Mouse (Mus musculus): ENCODE measurements around the gene Lrsam1.

The Lrsam1 gene

DNA sequence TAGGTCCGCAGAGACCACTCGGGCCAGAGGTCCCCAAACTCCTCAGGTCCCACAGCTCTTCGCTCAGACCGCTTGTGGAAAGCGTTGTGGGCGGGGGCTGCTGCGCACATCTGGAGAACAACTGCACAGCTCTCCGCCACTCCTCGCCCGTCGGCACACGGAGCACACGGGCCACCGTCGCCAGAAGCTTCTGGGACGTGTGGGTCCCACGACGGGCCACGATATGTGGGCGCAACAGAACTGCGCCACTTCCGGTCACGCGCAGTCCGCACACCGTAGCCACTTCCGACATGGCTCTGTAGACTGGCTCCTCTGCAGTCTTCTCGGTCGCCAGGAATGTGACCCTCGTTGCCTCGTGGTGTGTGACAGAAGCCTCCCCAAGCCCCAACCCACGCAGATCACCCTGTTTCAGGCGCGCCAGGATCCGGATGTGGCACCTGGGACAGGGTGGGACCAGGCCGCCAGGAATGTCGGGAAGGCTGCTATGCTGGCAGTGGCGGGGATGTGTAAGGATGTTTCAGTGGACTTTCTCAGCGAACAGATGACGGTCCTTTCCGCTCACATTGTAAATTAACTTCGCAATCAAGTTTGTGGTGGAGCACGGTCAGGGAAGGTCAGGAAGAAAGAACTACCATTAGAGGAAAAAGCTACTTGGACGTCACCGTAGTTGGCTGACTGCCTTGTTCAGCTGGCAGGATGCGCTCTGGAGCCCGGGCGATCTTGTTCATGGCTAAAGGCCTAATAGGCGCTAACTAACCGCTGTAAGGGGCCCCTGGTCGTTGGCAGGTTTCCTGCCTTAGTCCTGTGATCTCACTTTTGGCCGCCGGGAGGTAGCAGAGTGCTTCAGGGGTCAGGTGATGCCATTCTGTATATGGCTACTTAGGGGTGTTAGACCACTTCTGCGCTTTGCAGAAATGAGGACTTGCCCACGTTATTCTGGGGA lies 5.5 kb upstream of the Lrsam1 start:
- peak; percentile 81 for DNase-seq (ENCODE audit: low spot score)

DNA sequence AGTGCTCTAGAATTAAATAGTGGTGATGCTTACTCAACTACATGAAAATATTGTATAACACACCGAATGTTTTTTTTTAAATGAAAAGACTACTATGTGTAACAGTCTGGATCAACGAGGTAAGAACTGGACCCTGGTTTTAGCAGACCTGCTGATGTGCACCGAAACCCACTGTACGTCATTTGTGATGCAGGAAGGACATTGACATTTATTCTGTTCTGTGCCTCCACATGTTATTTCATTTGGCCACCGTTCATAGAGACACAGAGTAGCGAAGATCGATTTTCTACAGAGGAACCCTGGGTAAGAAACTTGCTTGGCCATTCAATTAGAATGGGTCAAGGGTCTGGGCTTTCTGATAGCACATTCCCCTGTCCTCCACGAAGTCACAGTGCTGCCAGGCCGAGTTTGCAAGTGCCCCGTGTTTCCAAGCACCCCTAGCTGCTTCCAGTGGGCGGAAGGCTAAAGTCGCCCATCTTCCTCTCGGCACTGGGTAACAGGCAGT lies 4.8 kb upstream of the Lrsam1 start:
- DNase-seq (ENCODE audit: low spot score), result no peak

DNA sequence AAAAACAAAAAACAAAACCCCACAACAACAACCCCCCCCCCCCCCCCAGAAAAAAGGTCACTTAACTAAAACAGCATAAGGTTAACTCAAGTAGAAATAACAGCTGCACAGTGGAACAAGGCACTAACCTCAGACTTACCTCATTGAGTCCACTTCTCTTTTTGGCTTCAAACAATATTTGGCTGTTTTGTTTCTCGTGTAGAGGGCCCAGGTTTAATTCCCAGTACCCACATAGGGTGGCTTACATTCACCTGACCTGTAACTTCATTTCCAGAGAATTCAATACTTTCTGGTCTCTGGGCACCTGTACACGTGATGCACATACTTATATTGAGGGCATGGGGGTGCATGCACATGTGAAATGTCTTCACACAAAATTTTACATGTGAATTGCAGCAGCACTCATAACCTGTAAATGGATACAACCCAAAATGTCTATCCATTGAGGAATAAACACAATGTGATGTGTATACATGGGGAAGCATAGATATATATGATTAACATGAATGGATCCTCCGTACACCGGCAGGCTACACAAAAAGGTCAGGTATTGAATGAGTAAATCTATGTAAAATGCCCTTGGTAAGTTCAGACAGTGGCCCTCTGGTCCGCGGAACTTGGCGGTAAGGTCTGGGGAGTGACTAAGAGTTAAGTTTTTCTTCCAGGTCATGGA lies 4.2 kb upstream of the Lrsam1 start:
- no peak for DNase-seq (ENCODE audit: low spot score)

DNA sequence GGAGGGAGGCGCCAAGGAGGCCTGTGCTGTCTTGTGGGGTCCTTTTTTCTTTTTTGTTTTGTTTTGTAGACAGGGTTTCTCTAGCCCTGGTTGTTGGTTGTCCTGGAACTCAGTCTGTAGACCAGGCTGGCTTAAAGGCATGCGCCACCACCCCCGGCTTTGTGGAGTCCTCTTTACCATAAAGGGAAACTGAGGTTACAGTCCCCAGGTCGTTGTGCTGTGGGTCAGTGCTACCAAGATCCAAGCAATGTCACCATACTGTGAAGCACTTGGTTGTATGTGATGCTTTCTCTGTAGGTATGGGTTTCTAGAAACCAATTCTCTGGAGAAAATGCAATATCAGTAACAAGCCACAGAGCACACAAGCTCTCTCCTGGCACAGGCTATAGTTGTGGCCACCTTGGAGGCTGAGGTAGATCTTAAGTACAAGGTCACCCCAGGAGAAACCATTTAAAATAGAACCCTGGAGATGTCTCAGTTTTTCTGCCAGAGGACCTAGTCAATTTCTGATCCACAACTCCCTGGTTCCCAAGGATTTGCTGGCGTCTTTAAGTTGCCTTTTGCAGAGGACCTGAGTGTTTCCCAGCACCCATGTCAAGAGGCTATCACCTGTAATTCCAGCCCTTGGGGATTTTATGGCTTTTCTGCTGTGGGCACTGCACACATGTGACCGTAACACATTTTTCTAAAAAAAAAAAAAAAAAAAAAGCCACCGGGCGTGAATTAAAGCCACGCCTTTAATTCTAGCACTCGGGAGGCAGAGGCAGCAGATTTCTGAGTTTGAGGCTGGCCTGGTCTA lies 3.4 kb upstream of the Lrsam1 start:
- no peak for DNase-seq (ENCODE audit: low spot score)

DNA sequence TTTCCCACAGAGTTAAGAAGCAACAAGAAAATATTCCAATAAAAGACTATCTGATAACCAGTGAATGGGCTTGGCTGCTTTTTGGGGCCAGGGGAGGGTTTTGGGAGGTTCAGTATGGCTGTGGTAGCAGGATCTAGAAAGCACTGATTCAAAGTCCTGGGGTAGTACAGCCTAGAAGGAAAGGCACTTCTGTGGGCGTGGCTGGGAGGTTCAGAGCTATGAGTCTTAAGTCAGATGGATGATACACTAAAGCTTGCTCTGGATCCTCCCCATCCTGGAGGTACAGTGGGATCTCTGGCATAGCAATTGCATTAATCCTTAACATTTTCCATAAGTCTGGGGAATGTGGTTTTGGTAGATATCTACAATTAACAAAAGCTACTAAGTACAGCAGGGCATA lies 2.6 kb upstream of the Lrsam1 start:
- DNase-seq (ENCODE audit: low spot score), result no peak

DNA sequence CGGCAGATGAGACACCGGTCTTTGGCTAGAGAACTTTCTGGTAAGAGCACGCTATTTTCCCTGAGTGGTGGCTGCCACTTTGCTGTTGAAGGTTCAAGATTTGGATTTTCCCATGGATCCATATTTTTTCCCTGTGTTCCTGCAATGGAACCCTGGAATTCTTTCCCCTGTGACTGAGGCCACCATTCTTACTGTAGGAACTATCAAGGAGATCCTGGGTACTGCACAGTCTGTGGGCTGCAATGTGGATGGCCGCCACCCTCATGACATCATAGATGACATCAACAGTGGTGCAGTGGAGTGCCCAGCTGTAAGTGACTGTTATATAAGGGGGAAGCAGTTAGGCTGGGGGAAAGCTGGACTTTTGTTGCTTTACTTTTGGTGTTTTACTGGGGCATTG lies 2.1 kb upstream of the Lrsam1 start:
- DNase-seq (ENCODE audit: low spot score), result no peak

DNA sequence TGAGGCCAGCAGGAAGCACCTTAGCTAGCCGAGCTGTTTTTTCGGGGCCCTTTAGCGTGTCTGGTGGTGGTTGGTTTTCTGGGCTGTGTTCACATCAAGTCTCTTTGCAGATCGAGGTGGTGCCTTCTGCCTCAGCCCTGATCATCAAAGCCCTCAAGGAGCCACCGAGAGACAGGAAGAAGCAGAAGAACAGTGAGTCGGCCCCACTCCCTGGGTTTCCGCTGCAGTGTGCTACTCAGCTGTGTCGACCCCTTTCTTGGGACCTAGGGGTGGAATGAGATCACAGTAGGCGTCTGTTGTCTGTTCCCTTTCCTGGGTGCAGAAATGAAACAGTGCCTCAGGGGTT lies 1.4 kb upstream of the Lrsam1 start:
- DNase-seq (ENCODE audit: low spot score), result no peak

DNA sequence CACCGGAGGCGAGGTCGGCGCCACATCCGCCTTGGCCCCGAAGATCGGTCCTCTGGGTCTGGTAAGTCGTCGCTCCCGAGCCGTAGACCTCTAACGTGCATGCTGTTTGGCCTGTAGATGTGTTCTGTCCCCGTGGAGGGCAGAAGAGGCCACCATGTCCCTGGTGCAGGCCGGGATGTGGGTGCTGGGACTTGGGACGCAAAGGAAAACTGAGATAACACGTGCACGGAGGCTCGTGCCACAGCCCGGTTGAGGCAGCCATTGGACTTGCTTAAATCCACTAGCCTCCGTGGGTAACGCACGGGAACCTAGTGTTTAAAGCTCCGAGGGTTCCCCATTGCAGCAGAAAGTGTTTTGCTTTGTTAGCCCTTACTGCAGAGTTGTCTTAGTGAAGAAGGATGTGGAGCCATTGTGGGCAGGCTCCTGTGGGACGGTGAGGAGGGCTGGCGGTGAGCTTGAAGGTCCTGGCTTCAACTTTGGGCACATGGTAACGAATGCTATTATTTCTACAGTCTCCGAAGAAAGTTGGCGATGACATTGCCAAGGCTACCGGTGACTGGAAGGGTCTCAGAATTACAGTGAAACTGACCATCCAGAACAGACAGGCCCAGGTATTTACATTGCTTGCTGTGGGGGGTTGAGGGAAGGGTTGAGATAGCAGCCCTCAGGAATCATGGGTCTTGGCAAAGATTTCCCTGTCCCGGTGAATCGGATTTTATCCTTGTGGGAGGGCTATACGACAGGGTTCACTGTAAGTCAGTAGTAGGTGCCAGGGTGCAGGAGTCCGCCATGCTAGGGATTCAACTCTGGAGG lies 854 bp upstream of the Lrsam1 start:
- no peak for DNase-seq (ENCODE audit: low spot score)

DNA sequence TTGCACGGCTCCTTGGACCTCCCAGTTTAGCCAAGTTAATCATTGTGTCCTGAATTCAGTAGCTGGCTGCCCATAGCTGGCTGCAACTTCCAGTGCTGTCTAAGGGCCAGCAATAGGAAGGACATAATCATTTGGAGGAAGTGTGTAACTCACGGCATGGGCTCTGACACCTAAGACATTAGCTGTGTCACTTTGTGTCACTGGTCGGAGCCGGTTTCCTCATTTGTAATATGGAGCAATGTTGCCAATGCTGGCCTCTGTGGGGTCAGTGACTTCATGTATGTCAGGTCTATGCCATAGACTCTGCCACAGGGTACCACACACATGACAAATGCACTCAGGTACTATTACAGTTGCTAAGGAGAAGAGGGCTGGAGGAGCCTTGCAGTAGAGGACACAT lies 1.1 kb downstream of the Lrsam1 start:
- no peak for DNase-seq (ENCODE audit: low spot score)

DNA sequence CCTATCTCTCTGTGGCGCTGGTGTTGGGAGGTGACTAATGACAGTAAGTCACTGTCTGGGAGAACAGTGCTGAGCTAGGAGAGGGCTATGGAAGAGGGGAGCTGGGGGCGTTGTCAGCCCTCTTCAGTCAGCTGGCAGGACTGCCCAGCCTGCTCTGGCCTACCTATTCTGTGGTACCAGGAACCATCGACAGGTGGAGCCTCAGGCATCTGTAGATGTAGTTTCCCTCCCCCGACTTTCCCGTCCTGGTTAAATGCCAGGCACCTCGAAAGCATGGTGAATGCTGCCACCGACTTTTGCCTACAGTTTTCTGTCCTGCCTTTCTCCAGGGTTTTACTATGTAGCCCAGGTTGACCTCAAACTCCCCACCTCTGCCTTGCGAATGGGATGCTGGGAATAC lies 4.1 kb downstream of the Lrsam1 start:
- DNase-seq (ENCODE audit: low spot score), result no peak

DNA sequence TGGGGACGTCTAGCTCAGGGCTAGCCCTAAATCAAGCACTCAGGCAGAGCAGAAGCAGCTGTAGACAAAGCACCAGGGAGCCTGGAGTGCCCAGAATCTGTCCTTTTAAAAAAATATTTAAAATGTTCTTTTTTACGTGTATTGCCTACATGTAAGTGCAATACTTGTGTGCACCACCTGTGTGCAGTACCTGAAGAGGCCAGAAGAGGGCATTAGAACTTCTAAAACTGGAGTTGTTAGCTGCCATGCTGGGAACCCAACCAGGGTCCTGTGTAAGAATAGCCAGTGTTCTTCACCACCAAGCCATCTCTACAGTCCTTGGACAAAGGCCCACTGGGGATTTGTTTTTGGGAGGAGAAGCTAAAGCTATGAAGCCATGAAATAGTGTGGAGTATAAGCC lies 6.8 kb downstream of the Lrsam1 start:
- no peak for DNase-seq (ENCODE audit: low spot score)

DNA sequence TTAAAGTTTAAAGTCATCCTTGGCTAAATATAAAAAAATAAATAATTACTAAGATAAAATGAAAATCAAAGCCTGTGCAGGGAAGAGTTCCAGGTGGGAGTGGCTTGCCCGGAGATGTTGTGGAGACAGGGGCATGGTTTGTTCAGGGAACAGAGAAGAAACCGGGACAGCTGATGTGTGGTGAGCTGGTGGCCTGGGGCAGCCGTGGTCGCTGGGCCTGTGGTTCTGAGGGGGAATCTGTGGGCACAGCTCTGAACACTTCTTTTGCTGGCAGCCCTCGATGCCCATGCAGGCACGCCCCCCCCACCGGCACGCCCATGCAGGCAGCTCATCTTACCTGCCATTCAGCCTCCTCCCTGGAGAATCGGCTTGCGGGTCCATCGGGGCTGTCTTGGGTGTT lies 14.0 kb downstream of the Lrsam1 start:
- DNase-seq (ENCODE audit: low spot score), result no peak

DNA sequence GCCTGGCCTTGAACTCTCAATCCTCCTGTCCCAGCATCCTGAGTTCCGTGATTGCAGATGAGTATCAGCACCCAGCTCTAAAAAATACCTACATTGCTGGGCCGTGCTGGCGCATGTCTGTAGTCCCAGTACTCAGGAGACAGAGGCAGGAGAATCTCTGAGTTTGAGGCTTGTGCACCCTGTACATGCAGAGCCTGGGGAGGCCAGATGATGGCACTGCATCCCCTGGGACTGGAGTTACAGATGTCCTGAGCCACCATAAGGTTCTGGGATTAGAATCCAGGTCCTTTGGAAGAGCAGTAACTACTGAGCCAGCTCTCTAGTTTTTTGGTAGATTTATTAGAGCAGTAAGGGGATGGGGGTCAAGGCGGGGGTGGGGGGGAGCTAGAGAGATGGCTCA lies 20.9 kb downstream of the Lrsam1 start:
- no peak for DNase-seq (ENCODE audit: low spot score)

DNA sequence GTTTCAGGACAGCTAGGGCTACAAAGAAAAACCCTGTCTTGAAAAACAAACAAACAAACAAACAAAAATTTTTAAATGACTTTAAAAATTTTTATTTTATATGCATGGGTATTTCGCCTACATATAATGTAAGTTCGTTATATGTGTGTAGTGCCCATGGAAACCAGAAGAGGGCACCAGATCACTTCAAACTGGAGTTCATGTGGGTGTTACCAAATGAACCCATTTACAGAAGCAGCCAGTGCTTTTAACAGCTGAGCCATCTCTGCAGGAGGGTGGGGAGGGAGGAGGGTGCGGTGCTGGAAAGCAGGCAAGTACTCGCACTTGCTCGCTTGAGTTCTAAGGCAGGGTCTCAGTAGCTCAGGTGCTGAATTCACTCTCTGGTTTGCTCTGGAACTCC lies 22.0 kb downstream of the Lrsam1 start:
- no peak for DNase-seq (ENCODE audit: low spot score)

DNA sequence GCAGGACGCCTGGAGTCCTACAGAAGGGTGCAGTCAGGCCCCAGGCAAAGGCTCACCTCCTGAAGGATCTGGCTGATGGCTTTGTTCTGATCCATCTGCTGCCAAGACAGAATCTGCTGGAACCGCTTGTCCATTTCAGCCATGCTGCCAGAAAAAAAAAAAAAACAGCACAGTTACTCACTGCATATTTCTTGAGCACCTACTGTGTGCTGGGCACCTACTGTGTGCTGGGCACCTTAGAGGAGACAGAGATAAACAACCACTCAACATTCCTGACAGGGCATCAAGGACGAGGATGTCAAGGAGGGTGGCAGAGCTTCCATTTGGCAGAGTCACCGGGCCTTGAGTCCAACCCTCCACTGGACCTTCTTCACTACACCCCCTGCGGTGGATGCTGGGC lies 22.7 kb downstream of the Lrsam1 start:
- no peak for DNase-seq (ENCODE audit: low spot score)

DNA sequence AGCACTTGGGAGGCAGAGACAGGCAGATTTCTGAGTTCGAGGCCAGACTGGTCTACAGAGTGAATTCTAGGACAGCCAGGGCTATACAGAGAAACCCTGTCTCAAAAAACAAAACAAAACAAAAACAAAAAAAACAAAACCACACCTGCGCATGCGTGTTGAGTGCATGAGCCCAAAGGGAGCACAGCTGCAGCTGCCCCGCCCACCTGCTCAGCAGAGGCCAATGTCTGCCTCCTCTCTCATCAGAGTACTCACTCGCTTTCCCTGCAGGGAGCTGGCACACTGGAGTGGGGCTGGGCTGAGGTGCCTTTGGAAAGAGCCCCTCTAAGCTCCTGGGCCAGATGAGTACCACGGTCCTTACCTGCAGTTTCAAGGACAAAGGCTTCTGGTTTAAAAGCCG lies 29.7 kb downstream of the Lrsam1 start:
- no peak for DNase-seq (ENCODE audit: low spot score)

DNA sequence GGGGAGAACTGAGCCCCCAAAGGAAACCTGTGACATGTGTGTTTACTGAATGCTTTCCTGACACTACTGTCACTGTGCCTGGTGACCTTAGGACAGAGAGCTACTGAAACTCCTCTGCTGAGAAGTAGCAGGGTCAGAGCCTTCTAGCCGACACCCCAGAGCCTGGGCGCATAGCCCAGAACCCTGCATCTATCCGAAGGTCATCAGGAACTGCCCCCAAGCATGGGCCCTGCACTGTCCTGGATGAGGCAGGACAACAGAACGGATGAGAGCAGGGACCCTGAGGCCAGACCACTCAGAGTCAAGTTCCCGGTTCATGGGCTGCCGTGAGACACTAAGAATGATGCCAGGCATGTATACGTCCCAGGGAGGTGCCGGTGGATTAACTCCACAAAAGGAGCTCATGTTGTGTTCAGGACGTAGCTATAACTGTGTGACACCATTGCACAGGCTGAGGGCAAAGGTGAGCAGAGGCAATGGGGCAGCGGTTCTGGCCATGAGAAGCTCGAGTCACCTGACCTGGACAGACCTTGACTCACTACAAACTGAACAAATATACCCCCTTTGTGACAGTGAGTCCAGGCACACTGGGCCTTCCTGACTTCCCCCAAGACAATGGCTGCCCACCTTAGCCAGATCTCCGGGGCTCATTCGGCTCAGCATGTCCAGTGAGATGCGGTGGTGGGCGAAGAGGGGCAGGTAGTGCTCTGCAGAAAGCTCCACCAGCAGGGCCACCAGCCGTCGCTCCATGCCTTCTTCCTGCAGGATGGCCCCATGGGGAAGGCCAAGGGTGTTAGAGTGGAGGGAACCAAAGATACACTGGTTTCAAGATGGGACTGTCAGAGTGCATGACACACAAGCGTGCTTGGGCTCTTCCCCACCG lies 32.2 kb downstream of the Lrsam1 start:
- DNase-seq (ENCODE audit: low spot score), result no peak

DNA sequence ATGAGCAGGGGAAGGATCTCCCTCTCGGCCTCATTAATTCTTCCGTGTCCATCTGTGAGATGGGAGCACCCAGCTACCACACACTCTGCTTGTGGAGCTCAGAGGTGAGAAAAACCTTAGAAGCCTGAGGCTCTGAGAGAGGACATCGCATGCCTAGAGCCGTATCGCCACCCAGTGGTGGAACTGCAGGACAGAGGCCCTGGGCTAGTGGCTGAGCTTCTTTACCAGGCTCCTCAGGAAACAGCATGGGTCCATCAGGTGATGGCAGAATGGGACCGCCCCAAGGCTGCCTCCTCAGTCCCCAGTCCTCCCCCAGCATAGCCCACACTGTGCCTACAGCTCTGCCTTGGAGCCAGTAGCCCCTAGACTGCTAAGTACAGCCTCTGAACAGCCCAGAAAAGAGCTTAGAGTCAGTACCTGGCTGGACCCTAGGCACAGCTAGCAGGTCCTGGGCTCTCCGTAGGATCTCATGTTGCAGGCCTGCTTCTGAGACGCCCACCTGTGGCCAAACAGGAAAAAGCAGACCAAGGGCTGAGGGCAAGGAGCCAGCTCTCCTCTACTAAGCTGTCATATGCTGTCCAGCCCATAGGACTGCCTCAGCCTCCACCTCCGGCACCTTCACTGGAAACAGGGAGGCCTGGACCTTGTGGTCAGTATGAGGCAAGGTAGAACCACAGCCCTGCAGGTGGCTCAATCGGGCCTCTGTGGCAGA lies 33.0 kb downstream of the Lrsam1 start:
- DNase-seq (ENCODE audit: low spot score), result peak; percentile 68

DNA sequence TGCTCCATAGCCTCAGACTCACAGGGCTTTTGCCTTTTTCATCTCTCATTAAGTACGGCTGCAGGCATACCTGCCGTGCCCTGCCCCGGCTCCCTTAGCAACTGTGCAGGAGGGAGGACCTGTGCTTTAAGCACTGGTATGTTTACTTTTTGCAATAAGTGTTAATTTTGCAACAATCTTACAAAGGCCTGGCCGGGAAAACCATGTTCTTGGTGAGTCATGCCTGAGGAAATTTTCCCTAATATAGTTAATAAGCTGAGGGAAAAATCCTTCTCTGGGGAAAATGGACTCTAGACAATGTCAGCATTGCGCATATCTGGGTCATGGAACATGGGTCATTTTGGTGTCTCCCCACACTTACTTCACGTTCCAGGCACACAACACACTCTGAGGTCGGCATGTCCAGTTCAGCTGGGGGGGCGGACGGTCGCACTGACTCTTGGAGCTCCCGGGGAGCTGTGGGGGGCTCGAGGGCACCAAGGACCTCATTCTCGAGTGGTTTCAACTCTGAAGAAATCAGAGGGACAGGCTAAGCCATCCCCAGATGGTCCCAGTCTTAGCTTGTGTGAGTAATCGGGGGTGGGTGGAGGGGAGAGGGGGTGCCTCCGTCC lies 33.7 kb downstream of the Lrsam1 start:
- no peak for DNase-seq (ENCODE audit: low spot score)
